Mouse (Mus musculus) urinary bladder, postnatal 36 days (tissue): ENCODE measurements around the gene Siae.

ENCODE experiments used
- DNase-seq, 2 experiments: peaks; one replicate each; pipeline ENCODE4 v3.0.0; 2022; ENCODE audit warnings: low spot score in 2 of 2, mixed read lengths in 1 of 2

The Siae gene

GRCm38 (mm10) chr9:37625129-37625528 is 69.6 kb downstream of the Siae start:
- DNase-seq = no peak

- no peak for DNase-seq
Observed at GRCm38 (mm10) chr9:37625641-37626040, 70.1 kb downstream of the Siae start.

- DNase-seq = no peak
Observed at GRCm38 (mm10) chr9:37626103-37626567, 70.6 kb downstream of the Siae start.

GRCm38 (mm10) chr9:37627263-37627662 is 71.8 kb downstream of the Siae start:
- no peak for DNase-seq

- no peak for DNase-seq
Observed at GRCm38 (mm10) chr9:37628581-37628980, 73.1 kb downstream of the Siae start.

- no peak for DNase-seq
Observed at GRCm38 (mm10) chr9:37629941-37630340, 74.4 kb downstream of the Siae start.

- no peak for DNase-seq
Observed at GRCm38 (mm10) chr9:37632305-37632704, 76.8 kb downstream of the Siae start.

- DNase-seq = no peak
Observed at GRCm38 (mm10) chr9:37634269-37634668, 78.8 kb downstream of the Siae start.

- DNase-seq = peak; percentile 25 to 33
Observed at GRCm38 (mm10) chr9:37636335-37636734, 80.8 kb downstream of the Siae start.

- no peak for DNase-seq
Observed at GRCm38 (mm10) chr9:37636800-37637542, 81.5 kb downstream of the Siae start.

GRCm38 (mm10) chr9:37638721-37639120 is 83.2 kb downstream of the Siae start:
- DNase-seq = no peak

- no peak for DNase-seq
Observed at GRCm38 (mm10) chr9:37646246-37646645, 90.7 kb downstream of the Siae start.

GRCm38 (mm10) chr9:37650639-37651038 is 95.1 kb downstream of the Siae start:
- DNase-seq = no peak

- no peak for DNase-seq
Observed at GRCm38 (mm10) chr9:37653836-37654235, 98.3 kb downstream of the Siae start.

GRCm38 (mm10) chr9:37655961-37656360 is 100.5 kb downstream of the Siae start:
- DNase-seq = no peak

GRCm38 (mm10) chr9:37656439-37656881 is 101.0 kb downstream of the Siae start:
- peak in 1 of 2 experiments; percentile 1 for DNase-seq

GRCm38 (mm10) chr9:37656931-37657481 is 101.5 kb downstream of the Siae start, which contains the start of gene Tbrg1:
TSS of gene Tbrg1 (minus strand) at chr9:37657312.
- DNase-seq = peak; percentile 83 to 88

GRCm38 (mm10) chr9:37659413-37659812 is 103.9 kb downstream of the Siae start:
- DNase-seq = no peak

GRCm38 (mm10) chr9:37663210-37663609 is 107.7 kb downstream of the Siae start:
- no peak for DNase-seq

GRCm38 (mm10) chr9:37664604-37665003 is 109.1 kb downstream of the Siae start:
- DNase-seq = no peak

GRCm38 (mm10) chr9:37666045-37666444 is 110.5 kb downstream of the Siae start:
- DNase-seq = no peak

- no peak for DNase-seq
Observed at GRCm38 (mm10) chr9:37669115-37669514, 113.6 kb downstream of the Siae start, which contains the start of gene Panx3. TSS of gene Panx3 (minus strand) at chr9:37669235.

- no peak for DNase-seq
Observed at GRCm38 (mm10) chr9:37669678-37670077, 114.2 kb downstream of the Siae start.
